Mouse (Mus musculus) gastrocnemius, adult 8-10 months (tissue): ENCODE data around the gene Fsd2. TPM values are rescaled to one million over a fixed set of nuclear protein-coding genes. Genes with fewer than 3 reads are reported as not detected.

Source experiments
- DNase-seq, 2 experiments: peaks; one replicate each; pipeline ENCODE4 v3.0.0; 2022; ENCODE audit warnings: low spot score in 2 of 2
- total RNA-seq, 4 experiments: library from RNA; stranded (reverse); gene quantifications; 2 replicates each; pipeline ENCODE4 v1.2.4; 2022

The Fsd2 gene
- total RNA-seq, 4 experiments from 2014 or later = 291 to 459 (median 401) TPM

GRCm38 (mm10) chr7:81548864-81549263, 17.9 kb downstream of the Fsd2 start:
- DNase-seq = no peak

- DNase-seq = no peak
Observed at GRCm38 (mm10) chr7:81542934-81543333, 23.8 kb downstream of the Fsd2 start.

- DNase-seq = peak; percentile 86 to 93
Observed at GRCm38 (mm10) chr7:81541924-81542524, 24.7 kb downstream of the Fsd2 start.

GRCm38 (mm10) chr7:81540999-81541398, 25.7 kb downstream of the Fsd2 start:
- no peak for DNase-seq

GRCm38 (mm10) chr7:81539565-81539964, 27.2 kb downstream of the Fsd2 start:
- no peak for DNase-seq

- no peak for DNase-seq
Observed at GRCm38 (mm10) chr7:81538070-81538675, 28.6 kb downstream of the Fsd2 start.

GRCm38 (mm10) chr7:81536478-81536877, 30.3 kb downstream of the Fsd2 start:
- no peak for DNase-seq

- no peak for DNase-seq
Observed at GRCm38 (mm10) chr7:81531462-81531861, 35.3 kb downstream of the Fsd2 start.

GRCm38 (mm10) chr7:81528918-81529317, 37.8 kb downstream of the Fsd2 start:
- no peak for DNase-seq

GRCm38 (mm10) chr7:81523663-81524017, 43.1 kb downstream of the Fsd2 start:
- no peak for DNase-seq

- DNase-seq = peak; percentile 74 to 83
Observed at GRCm38 (mm10) chr7:81523008-81523662, 43.6 kb downstream of the Fsd2 start.

GRCm38 (mm10) chr7:81516154-81517030, 50.4 kb downstream of the Fsd2 start:
- DNase-seq = no peak

GRCm38 (mm10) chr7:81514906-81515590, 51.7 kb downstream of the Fsd2 start:
- DNase-seq = no peak

- DNase-seq = no peak
Observed at GRCm38 (mm10) chr7:81501050-81501449, 65.7 kb downstream of the Fsd2 start.

- DNase-seq = no peak
Observed at GRCm38 (mm10) chr7:81498181-81498580, 68.6 kb downstream of the Fsd2 start, which contains the start of gene BC048679. Gene BC048679 (minus strand): TSS chr7:81498281.

- no peak for DNase-seq
Observed at GRCm38 (mm10) chr7:81497171-81497570, 69.6 kb downstream of the Fsd2 start.

- peak; percentile 28 to 45 for DNase-seq
Observed at GRCm38 (mm10) chr7:81493331-81494021, 73.3 kb downstream of the Fsd2 start, which contains the start of gene Ap3b2. Gene Ap3b2 (minus strand): TSS chr7:81493925.

- DNase-seq = no peak
Observed at GRCm38 (mm10) chr7:81492628-81493027, 74.1 kb downstream of the Fsd2 start.

- DNase-seq = no peak
Observed at GRCm38 (mm10) chr7:81489649-81490048, 77.1 kb downstream of the Fsd2 start.
